Mouse (Mus musculus): Measurements from ENCODE around the gene Tmem177. TPM values are rescaled to one million over a fixed set of nuclear protein-coding genes. Genes with fewer than 3 reads are reported as not detected.

Gene Tmem177
- 1 to 10 TPM; 7.2 to 7.4 TPM for total RNA-seq (2021)
- long read RNA-seq, experiment 1, transcript Tmem177-201 (2 exons, 3,341 nt), result major isoform, 9 of 12 reads
- long read RNA-seq, experiment 1, partial matches to known transcripts, result 0 of 12 reads
- long read RNA-seq, experiment 1, other reads (novel, unspliced or antisense), result 3 of 12 reads
- long read RNA-seq, experiment 2, transcript Tmem177-201 (2 exons, 3,341 nt), result major isoform, 5 of 7 reads
- long read RNA-seq, experiment 2, partial matches to known transcripts, result 0 of 7 reads
- long read RNA-seq, experiment 2, other reads (novel, unspliced or antisense), result 2 of 7 reads

DNA sequence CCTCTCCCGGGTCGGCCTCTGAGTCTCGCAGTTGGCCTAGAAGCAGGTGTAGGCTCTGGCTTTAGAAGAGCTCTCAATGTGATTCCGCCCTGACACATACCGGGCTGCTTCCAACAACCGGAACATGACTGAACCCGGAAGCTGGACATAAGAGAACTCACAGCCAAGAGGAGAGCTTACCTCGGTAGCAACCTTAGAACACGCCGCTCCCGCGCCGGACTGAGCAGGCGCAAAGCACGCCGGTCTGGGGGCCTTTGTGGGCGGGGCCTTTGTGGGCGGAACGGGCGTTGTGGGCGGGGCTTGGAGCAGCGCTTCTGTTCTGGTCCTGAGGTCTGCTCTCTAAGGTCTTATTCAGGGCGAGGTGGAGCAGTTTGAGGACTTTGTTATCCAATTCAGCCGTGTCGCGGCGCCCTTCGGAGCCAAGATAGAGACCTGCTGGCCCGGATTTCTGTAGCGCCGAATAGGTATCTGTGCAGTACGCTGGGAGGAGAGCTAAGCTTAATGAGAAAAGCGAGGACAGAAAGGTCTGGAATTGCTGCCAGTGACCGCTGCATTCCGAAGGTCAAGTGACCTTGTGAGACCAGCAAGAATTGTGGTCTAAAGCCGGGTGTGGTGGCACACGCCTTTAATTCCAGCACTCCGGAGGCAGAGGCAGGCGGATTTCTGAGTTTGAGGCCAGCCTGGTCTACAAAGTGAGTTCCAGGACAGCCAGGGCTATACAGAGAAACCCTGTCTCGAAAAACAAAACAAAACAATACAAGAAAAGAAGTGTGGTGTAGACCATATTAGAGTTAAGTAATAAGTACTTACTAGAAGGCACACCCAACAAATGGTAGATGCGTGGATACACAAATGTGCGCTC, at the start of gene Tmem177:
Gene Tmem177 (minus strand): TSS at position 256 of the 862 bp plus-strand sequence.
- DNase-seq, result peak; percentile 98 to 99

DNA sequence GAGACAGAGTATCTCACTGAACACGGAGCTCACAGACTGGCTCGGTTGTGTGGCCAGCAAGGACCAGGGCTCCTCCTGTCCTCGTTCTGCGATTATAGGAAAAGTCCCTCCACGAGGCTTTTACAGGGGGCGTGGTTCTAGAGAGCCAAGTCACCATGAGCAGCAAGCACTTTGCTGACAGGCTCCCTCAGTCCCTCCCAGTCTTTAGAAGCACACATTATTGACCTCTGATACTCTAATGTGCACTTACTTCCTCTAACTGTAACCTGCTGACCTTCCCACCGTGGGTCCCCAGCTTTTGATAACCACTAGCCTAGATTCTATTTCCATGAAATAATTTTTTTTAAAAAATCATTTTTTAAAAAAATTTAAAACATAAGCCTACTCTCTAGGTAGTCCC, 46.9 kb upstream of the Tmem177 start:
- no peak for DNase-seq

DNA sequence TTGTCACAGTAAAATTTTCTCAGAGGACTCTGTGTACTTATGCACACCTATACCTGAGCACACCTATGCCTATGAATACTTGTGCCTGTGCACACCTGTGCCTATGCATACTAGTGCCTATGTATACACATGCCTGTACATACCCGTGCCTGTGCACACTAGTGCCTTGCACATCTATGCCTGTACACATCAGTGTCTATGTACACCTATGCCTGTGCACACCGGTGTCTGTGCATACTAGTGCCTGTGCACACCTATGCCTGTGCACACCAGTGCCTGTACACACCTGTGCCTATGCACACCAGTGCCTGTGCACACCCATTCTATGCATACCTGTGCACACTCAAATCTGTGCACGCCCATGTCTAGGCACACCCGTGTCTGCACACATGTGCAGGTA, 46.5 kb upstream of the Tmem177 start:
- no peak for DNase-seq

DNA sequence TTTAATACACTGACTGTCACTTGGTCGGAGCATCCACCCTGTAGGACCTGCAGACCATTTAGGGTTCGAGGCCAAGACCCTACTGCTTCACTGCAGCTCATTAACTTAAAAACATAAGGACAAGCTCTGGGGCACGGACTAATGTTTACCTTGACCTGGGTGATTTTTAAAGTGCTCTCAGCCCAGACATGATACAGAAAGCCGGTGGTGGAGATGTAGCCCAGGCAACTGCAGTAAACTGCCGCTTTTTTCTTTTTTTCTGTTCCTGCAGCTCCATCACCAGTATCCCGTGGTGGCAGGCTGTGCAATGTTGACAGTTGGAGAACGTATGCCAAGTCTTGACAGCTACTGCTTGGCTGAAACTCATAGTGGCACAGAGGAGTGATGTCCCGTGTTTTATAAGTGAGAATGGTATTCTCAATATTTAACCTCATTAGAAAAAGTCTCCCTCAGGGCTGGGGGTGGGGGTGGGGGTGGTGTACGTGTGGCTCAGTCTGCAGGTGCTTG, 44.8 kb upstream of the Tmem177 start:
- DNase-seq, result no peak

DNA sequence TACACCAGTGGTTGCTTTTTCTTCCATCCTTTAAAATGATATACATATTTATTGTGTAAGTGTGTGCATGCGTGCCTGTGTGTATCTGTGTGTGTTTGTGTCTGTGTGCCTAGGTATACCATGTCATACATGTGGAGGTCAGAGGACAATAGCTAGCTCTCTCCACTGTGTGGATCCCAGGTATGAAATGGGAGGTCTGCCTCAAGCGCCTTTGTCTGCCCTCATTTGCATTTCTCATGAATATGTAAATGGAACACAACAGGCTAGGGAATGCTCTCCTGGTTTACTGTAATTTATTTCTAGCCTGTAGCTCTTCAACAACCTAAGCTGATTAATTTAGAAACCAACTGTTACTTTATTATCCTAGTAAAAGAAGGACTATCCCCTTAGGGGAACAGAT, 41.7 kb upstream of the Tmem177 start:
- no peak for DNase-seq

DNA sequence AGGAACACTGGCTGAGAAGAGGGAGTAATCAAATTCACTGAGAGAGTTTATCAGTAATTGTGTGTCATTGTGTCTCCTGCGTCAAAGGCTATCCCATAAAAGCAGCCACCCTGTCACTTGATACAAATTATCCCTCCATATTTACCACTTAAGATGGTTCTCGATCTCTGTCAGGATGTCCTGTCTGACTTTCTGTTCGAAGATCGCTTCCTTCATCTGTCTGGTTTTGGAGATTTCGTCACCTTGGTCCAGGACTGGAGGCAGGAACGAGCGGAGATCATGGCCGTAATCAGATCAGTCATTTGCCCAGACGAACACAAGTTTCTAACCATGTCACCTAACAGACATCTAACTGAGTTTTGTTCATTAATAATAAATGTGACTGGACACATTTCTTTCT, 40.4 kb upstream of the Tmem177 start:
- no peak for DNase-seq

DNA sequence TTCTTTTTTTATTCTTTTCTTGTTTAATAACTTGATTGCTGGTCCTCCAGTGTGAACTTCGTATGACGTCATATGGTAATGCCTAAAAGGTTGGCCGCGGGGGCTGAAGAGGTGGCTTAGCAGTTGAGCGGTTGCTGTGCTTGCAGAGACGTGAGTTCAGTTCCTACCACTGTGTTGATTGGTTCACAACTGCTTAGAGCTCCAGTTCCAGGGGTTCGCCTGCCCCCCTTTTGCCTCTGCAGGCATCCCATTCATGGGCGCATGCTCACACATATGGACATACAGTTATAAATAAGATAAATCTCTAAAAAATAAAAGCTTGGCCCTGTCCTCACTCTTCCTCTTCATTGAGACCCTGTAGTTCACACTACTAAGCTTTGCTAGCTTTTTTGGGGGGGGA, 37.1 kb upstream of the Tmem177 start:
- DNase-seq, result no peak

DNA sequence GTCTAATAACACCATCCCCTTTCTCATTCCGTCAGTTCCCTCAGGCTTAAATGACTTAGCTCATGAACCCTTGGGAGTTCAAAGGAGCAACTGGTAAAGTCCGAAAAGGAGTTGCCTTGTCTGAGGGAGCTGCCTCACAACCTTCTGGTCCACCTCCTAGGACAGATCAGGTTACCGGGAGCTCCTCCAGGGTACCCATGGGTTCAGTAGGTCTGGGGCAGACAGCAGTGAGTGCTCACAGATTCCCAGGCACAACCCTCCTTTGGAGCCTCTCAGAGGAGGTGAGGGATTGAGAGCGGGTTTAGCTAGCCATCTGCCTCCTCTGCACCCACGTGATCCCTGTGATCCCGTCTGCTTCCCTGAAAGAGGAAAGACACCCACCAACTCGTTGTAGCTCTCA, 23.9 kb upstream of the Tmem177 start:
- no peak for DNase-seq

DNA sequence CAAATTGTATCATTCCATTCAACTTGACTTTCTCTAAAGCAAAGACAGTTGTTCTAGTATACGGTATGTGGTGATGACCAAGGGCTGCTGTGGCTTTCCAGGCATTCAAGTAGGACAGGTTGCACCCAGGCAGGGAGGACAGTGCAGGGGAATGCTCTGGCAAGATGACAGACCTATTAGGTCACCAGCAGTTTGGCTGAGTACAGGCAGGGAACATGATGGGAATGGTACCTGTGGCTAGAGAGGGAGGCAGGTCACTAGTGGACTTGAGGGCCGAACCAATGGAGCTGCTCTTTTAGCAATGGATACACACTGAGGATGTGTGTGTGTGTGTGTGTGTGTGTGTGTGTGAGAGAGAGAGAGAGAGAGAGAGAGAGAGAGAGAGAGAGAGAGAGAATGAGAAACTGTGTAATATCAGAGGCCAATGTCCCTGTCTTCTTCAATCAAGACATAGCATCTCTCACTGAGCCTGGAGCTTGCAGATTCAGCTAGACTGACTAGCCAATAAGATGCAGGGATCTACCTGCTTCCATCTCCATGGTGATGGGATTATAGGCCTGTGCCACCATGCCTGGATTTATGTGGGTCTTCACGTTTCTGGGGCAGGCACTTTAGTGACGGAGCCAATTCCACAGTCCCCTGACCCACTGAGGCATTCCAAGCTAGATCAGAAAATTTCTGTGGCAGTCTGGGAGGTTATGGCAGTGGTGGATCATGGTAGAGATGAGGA, 18.6 kb upstream of the Tmem177 start:
- DNase-seq, result no peak

DNA sequence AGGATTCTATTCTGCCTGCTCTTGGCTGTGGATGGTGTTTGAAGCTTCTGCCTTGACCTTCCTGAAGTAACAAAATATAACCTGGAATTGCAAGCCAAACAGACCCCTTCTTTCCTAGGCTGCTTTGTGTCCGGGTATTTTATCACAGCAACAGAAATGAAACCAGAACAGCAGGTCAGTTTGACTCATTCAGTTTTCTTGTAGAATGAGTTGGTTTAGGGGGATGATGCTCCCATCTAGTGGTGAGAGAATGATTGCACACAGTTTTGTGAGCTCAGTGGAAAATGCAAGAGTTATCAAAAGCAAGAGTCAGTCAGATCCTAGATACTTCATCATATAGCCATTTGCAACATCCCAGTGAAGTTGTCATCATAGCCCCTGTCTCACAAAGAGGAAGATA, 16.7 kb upstream of the Tmem177 start:
- peak in 1 of 2 experiments; percentile 15 for DNase-seq

DNA sequence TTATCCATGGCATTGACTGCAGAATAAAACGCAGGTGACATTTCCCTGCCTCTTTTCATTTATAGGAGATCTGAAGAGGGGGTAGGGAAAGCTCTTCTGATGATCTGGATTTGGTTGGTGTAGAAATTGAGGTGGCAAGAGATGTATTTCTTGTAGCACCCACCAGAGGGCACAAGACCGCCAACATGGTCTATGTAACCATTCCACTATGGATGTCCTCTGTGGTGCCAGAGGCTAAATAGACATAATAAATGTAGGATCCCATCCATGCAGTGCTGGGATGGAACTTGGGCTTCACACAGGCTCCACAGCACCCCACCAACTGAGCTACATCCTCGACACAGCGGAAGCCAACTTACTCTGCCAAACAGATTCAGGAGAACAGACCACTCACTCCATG, 6.3 kb upstream of the Tmem177 start:
- peak; percentile 28 to 50 for DNase-seq

DNA sequence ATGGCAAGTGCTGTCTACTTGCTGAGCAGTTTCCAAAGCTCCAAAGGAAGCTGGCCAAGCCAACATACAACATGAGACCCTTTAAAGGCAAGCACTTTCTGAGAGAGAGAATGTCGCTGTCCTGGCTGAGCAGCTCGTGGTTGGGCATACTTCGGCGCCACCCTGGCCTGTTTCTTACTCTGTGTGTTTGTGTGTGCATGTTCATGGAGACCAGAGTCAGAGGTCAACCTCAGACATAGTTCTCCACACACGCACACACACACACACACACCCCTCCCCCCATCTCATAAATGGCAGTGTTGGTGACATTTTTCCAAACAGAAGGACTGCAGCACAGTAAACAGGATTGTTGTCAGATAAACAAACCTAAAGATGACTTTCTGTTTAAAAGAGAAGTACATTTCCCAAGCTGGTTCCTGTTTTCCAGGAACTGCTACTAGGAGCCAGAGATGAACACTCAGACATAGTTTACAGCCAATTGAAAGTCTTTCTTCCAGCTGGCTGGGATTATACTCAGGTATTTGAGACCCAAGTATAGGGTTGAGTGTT, 3.9 kb upstream of the Tmem177 start:
- no peak for DNase-seq

DNA sequence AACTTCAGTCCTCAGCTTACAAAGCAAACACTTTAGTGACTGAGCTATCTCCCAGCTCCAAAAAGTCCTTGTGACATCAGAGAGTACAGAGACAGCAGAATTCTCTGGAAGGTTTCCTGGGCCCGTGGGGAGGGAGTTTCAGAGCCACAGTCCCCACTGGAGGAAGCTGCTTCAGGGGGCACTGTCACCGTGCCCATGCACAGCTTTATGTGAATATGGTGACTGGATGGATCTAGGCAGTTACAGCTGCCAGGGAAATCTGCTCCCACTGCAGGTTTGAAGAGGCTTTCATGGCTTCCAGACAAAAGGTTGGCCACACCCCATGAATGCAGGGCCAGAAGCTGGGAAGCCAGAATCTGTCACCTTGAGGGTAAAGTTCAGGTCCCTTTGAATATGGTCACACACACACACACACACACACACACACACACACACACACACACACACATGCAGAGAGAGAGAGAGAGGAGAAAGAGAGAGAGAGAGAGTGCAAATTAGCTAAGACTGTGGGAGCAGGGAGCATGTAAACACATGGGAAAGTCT, 5.7 kb downstream of the Tmem177 start:
- DNase-seq, result no peak

DNA sequence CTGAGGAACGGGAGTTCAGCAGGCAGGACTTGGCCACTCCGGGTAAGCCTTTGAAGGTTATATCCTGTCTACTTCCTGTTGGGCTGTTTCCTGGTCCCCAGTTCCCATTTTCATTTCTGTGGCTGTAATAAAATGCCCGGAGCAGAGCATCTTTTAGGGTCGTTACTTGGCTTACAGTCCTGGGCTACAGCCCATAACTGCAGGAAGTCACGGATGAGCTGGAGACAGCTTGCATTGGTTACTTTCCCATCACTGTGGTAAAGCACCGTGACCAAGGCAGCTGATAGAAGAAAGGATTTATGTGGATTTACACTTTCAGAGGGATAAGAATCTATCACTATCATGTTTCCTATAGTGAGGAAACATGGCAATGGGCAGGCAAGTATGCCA, 9.8 kb downstream of the Tmem177 start:
- DNase-seq, result no peak

DNA sequence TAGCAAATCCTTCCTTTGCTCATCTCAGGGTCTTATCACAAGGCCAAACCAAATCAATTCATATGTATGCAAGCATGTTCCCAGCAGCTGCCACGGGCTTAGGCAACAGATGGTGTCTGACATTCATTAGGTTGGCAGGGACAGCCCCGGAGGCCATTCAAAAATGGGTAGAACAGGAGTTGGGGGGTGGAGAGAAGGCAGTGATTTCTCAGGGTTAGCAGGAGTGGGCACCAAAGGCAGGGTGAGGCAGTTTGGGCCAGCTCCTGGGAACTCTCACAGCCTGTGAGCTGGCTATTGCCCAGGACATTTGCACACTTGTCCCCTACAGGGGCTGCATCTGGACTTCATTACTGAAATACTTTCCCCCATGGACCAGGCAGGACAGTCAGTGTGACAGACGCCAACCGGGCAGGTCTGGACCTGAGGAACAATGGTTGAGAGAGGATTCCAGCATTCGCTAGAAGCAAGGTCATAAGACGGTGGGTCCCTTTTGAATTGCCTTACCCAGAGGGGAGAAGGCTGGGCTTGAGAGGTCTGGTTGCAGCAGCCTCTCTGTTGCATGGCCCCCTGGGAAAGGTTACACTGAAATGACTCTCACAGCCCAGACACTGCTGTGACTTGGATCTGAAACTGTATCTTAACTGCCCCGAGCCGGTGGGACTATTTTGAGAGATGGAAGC, 10.3 kb downstream of the Tmem177 start:
- no peak for DNase-seq

DNA sequence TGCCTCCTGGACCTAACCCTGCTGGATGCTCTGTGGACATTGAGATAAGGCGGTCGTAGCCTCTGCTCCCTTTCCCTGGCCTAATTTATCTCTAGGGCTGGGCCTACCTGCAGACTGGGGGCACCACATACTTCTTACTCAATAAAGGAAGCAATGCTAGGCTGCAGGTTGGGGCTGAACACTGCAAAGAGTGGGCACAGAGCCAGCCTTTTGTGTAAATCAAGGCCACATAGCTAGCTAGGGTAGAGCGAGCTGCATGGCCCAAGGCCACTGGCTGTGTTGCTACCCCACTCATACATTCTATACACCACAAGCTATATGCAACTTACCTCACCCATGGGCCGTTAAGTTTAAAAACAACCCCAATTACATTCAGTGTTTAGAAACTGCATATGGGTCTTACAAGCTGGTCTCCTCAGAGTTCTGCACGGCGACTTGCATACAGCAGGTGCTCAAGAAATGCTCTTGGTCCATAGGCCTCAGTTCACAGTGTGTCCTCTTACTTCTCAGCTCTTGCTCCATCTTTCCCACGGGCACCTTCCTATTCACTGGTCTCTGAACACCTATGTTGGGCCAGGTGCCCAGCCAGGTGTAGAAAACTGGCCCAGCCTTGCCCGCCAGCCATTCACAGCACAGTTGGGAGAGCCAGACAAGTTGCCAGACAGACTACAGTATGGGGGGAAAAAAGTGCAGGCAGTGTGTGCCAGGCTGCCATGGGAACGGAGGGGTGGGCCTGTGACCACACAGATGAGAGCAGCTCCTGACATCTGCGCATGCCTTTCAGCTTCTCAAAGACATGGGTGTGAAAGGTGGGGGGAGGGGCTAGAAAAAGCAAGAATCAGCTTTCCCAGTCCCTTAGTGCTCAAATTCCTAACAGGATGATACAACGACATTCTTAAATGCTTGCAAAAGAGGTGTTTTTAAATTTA, 13.5 kb downstream of the Tmem177 start:
- peak; percentile 17 to 35 for DNase-seq

DNA sequence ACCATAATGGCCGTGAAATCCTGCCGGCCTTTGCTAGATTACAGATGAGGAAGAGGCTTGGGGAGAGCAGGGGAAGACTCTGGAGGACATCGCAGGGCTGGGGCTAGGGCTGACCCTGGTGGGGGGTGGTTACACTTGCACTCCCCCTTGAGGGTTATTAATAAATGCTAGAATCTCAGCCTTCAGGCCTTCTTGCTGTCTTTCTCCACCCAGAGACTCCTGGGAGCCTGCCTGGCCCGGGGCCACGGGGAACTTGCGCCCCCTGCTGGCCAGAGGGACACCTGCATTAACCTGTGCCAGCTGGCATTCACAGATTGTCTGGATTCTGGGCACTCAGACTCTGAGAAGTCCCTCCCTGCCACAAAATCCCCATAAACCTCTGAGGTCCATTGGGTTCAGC, 18.1 kb downstream of the Tmem177 start:
- peak; percentile 78 to 85 for DNase-seq

DNA sequence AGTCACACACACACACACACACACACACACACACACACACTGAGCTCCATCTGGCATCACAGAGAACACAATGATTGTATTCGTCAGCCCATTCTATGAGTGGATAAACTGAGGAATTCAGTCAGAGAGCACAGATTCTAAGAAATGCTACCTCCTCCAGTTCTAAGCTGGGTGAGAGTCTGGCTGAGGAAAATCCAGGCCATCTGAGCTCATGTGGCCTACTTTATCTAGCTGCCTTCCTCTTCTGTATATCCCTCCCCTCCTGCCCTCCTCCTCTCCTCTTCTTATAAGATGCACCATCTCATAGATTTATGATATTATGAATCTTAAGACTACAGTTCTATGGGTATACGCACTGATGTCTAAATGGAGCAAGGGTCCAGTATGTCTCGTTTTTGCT, 19.4 kb downstream of the Tmem177 start:
- no peak for DNase-seq

DNA sequence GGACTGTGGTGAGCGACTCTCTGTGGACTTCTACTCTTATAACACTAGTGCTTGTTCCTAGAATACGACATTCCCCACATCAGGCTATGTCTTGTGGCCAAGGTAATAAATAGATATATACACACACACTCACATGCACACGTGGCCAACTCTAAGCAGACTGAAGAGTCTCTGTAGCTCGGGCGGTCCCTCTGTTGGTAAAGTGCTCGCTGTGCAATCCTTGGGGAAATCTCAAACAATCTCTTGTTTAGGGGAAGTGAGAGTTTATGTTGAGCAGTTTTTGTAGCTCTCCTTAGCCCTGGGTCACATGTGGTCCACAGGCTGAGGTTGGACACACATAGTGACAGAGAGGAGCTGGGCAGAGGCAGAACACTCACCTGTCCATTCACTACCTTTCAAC, 20.1 kb downstream of the Tmem177 start:
- DNase-seq, result no peak

DNA sequence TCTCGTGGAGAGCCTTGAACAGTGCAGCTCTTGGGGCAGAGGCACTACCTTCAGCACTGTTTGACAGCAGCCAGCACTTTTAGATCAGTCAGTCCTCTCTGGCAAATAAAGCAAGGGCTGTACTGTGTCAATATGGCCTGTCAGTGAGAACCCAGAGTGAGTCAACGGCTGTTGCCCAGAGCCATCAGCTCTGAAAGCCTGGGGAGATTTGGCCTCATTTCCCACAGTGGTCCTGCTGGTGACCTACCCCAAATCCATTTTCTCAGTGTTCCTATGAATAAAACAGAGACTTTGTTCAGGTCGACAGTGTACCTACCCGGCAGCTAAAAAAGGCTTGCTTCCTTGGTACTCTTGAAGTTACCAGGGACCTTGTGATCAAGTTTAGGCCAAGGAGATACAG, 21.1 kb downstream of the Tmem177 start:
- DNase-seq, result no peak
